Mouse (Mus musculus) midbrain, embryonic 15.5 days (tissue): ENCODE data around the gene Olfr1082. TPM values are rescaled to one million over a fixed set of nuclear protein-coding genes. Genes with fewer than 3 reads are reported as not detected.
"Not testable (repeated sequence)": the region's sequence is repeated elsewhere in the genome, so short reads cannot be mapped to it uniquely, and the experiment has no call there.

Experiments
- ATAC-seq: fragments of 200-750 bp; cut with Nextera tagmentation; replicated peaks from 2 replicates; pipeline ENCODE4 v1.8.0; 2017; ENCODE audit warnings: moderate TSS enrichment
- H3K27ac ChIP-seq: fragments of 300-500 bp; sonication (generic); 2 replicates; pipeline ENCODE4 v1.5.1; 2015; ENCODE audit warnings: mild to moderate bottlenecking, inconsistent platforms
- H3K27me3 ChIP-seq: fragments of 300-500 bp; sonication (generic); replicated peaks from 2 replicates; pipeline ENCODE4 v1.6.1; 2015; ENCODE audit warnings: inconsistent platforms
- H3K36me3 ChIP-seq: fragments of 300-500 bp; sonication (generic); replicated peaks from 2 replicates; pipeline ENCODE4 v1.6.1; 2015; ENCODE audit warnings: inconsistent platforms
- H3K4me1 ChIP-seq: fragments of 300-500 bp; sonication (generic); 2 replicates; pipeline ENCODE4 v1.6.1; 2015; ENCODE audit warnings: inconsistent platforms
- H3K4me2 ChIP-seq: fragments of 300-500 bp; sonication (generic); 2 replicates; pipeline ENCODE4 v1.6.1; 2015; ENCODE audit warnings: inconsistent platforms, mild to moderate bottlenecking, moderate library complexity
- H3K4me3 ChIP-seq: fragments of 300-500 bp; sonication (generic); 2 replicates; pipeline ENCODE4 v1.5.1; 2015; ENCODE audit warnings: mild to moderate bottlenecking, inconsistent platforms
- H3K9ac ChIP-seq: fragments of 300-500 bp; sonication (generic); 2 replicates; pipeline ENCODE4 v1.6.1; 2015; ENCODE audit warnings: mild to moderate bottlenecking, inconsistent platforms
- H3K9me3 ChIP-seq: fragments of 300-500 bp; sonication (generic); 2 replicates; pipeline ENCODE4 v1.6.1; 2016; ENCODE audit warnings: inconsistent platforms
- WGBS: fragments of 180-500 bp; shearing (Covaris S2); methylation state at CpG from one replicate; pipeline ENCODE4 v1.1.7; 2015; ENCODE audit warnings: mixed read lengths; 5-methylcytosine and 5-hydroxymethylcytosine counted together
- polyA plus RNA-seq: library from polyadenylated mRNA; unstranded; fragments of >200 nt; fragmentation: Nextera tagmentation; extraction: Ambion mirVana; gene quantifications from 2 replicates; pipeline ENCODE4 v1.2.1, GENCODE M21; 2015

The Olfr1082 gene
- not detected in 2 replicates for polyA plus RNA-seq

- 55% methylated on average over 1 of the region's 1 CpGs for WGBS
Measured at GRCm38 (mm10) chr2:86598866-86599265, at the start of gene Olfr1082. Gene Olfr1082 (minus strand): TSS chr2:86598966.

GRCm38 (mm10) chr2:86639625-86640024 lies 40.9 kb upstream of the Olfr1082 start, which contains the start of gene Olfr1084:
Gene Olfr1084 (minus strand): TSS chr2:86639725.
- H3K4me3 ChIP-seq, H3K27me3 ChIP-seq, H3K9ac ChIP-seq, ATAC-seq, H3K9me3 ChIP-seq, H3K36me3 ChIP-seq, H3K4me2 ChIP-seq, H3K4me1 ChIP-seq, H3K27ac ChIP-seq: not testable (repeated sequence)
- WGBS = 91% methylated on average over 1 of the region's 1 CpGs

More at GRCm38 (mm10) chr2:86598866-86599265, at the start of gene Olfr1082:
- H3K27ac ChIP-seq, H3K9me3 ChIP-seq, H3K4me3 ChIP-seq, H3K9ac ChIP-seq, H3K4me2 ChIP-seq, H3K36me3 ChIP-seq, H3K4me1 ChIP-seq, H3K27me3 ChIP-seq, ATAC-seq: not testable (repeated sequence)

GRCm38 (mm10) chr2:86558135-86558534 lies 40.6 kb downstream of the Olfr1082 start, which contains the start of gene Olfr1080:
Gene Olfr1080 (minus strand): TSS chr2:86558235.
- not testable (repeated sequence) for H3K9ac ChIP-seq, H3K4me2 ChIP-seq, H3K9me3 ChIP-seq, H3K27me3 ChIP-seq, H3K36me3 ChIP-seq, H3K4me1 ChIP-seq, H3K27ac ChIP-seq, ATAC-seq, H3K4me3 ChIP-seq

Other genes starting within 250 kb of the Olfr1082 start
- gene Olfr1055, start 248.7 kb downstream of the Olfr1082 start, polyA plus RNA-seq = not detected in 2 replicates
- gene Olfr1056, start 236.5 kb downstream of the Olfr1082 start, polyA plus RNA-seq = not detected in 2 replicates
- gene Olfr1057, start 220.6 kb downstream of the Olfr1082 start, polyA plus RNA-seq = not detected in 2 replicates
- gene Olfr1058, start 210.4 kb downstream of the Olfr1082 start, polyA plus RNA-seq = not detected in 2 replicates
- gene Olfr1061, start 184.9 kb downstream of the Olfr1082 start, polyA plus RNA-seq = not detected in 2 replicates
- not detected in 2 replicates for gene Olfr1062, start 172.2 kb downstream of the Olfr1082 start, polyA plus RNA-seq
- gene Olfr1065, start 148.4 kb downstream of the Olfr1082 start, polyA plus RNA-seq = not detected in 2 replicates
- gene Olfr1066, start 142.7 kb downstream of the Olfr1082 start, polyA plus RNA-seq = not detected in 2 replicates
- gene Olfr228, start 111.6 kb downstream of the Olfr1082 start, polyA plus RNA-seq = not detected in 2 replicates
- not detected in 2 replicates for gene Olfr1076, start 90.5 kb downstream of the Olfr1082 start, polyA plus RNA-seq
- gene Olfr1079, start 56.5 kb downstream of the Olfr1082 start, polyA plus RNA-seq = not detected in 2 replicates
- not detected in 2 replicates for gene Olfr1080, start 40.7 kb downstream of the Olfr1082 start, polyA plus RNA-seq
- not detected in 2 replicates for gene Olfr1084, start 40.8 kb upstream of the Olfr1082 start, polyA plus RNA-seq
- gene Olfr1085, start 63.1 kb upstream of the Olfr1082 start, polyA plus RNA-seq = not detected in 2 replicates
- gene Olfr1086, start 81.1 kb upstream of the Olfr1082 start, polyA plus RNA-seq = not detected in 2 replicates
- gene Olfr1087, start 99.4 kb upstream of the Olfr1082 start, polyA plus RNA-seq = not detected in 2 replicates
- not detected in 2 replicates for gene Olfr1089, start 134.7 kb upstream of the Olfr1082 start, polyA plus RNA-seq
- not detected in 2 replicates for gene Olfr1090, start 160.0 kb upstream of the Olfr1082 start, polyA plus RNA-seq
- not detected in 2 replicates for gene Olfr1093, start 183.5 kb upstream of the Olfr1082 start, polyA plus RNA-seq
- not detected in 2 replicates for gene Olfr141, start 211.1 kb upstream of the Olfr1082 start, polyA plus RNA-seq
- not detected in 2 replicates for gene Olfr1094, start 225.7 kb upstream of the Olfr1082 start, polyA plus RNA-seq